Mouse (Mus musculus): ENCODE results near the gene Prdx3. TPM values are rescaled to one million over a fixed set of nuclear protein-coding genes. Genes with fewer than 3 reads are reported as not detected.
"Not testable (repeated sequence)": the region's sequence is repeated elsewhere in the genome, so short reads cannot be mapped to it uniquely, and the experiment has no call there.

The Prdx3 gene
- polyA plus RNA-seq, 1 experiment from 2014 or later = 104 TPM

DNA sequence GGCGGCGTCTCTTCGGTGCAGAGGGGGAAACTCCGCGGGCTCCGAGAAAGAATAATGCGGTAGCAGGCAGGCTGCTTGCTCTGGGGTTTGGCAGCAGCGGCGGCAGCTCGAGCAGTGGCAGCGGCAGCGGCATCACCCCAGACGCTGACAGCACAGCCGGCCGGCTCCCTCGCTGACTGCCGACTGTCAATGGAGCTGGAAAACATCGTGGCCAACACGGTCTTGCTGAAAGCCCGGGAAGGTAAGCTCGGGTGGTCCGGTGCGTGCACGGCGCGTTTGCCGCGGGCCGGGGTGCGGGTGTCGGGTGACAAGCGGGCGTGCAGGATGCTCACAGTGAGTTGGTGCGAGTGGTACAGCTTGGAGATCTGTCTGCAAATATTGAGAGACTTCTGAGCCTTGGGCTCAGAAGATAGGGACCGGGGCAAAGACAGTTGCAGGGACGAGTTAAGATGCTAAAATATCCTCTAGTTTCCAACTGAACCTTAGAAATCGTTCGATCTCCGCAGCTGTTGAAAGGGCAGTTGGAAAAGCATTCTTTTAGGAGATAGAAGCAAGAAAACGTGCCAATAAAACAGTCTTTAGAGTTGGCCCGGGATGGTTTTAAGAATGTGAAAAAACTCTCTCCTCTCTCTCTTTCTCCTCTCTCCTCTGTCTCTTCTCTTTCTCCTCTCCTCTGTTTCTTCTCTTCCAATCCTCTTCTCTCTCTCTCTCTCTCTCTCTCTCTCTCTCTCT lies 16.2 kb upstream of the Prdx3 start:
- WGBS = under 1% methylated on average over 41 of the region's 41 CpGs
- Histone ChIP-seq H3K9me3 (no peaks in the 10 kb centered on the region), H3K4me3 (peak overlapping the region; percentile 73), H3K9ac (peak overlapping the region; percentile 84), H3K36me3 (no peaks in the 10 kb centered on the region), H3K4me1 (peaks cover 20% of the 10 kb centered on the region), H3K27me3 (no peaks in the 10 kb centered on the region), H3K27ac (peak overlapping the region; percentile 96), H3K4me2 (peak overlapping the region; percentile 70)
- peak; percentile 17 for ATAC-seq (ENCODE audit: insufficient number of reproducible peaks, insufficient read depth, low FRiP score, low TSS enrichment, low read depth)

DNA sequence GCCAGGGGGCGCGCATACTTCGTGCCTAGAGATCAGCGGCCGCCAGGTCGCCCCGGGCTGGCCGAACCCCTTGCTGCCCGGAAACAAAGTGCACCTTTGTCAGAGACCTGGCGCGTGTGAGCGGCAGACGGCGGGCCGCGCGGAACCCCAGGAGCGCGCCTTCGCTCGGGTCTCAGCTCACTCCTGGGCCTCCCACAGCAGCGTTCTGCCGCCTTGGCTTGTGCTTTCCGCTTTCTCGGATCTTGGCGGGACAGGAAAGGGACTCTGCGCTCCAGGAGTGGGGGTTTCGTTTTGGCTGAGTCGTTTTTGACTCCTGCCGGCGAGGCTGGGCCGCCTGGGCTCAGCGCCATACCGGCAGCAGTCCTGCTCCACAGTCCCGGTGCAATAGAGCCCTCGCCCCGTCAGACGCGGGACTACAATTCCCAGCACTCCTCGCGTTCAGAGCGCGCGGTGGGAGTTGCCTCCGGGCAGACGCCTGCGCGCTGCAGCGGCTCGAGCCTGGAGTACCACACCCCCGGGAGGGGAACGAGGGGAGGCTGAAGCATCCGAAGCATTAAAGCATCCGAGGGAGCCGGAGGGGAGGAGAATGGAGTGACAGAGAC lies 15.5 kb upstream of the Prdx3 start, which contains the start of gene Grk5:
Grk5 (plus strand) TSS at position 36 of the 602 bp plus-strand sequence.
- Histone ChIP-seq H3K4me1 (peaks cover 20% of the 10 kb centered on the region), H3K36me3 (no peaks in the 10 kb centered on the region), H3K4me3 (peak within 1 kb of the TSS; percentile 73), H3K27ac (peak within 1 kb of the TSS; percentile 96), H3K27me3 (no peaks in the 10 kb centered on the region), H3K9ac (peak within 1 kb of the TSS; percentile 84), H3K9me3 (no peaks in the 10 kb centered on the region), H3K4me2 (peak within 1 kb of the TSS; percentile 70)
- ATAC-seq (ENCODE audit: insufficient number of reproducible peaks, insufficient read depth, low FRiP score, low TSS enrichment, low read depth) = peak; percentile 97
- under 1% methylated on average over 53 of the region's 55 CpGs for WGBS

DNA sequence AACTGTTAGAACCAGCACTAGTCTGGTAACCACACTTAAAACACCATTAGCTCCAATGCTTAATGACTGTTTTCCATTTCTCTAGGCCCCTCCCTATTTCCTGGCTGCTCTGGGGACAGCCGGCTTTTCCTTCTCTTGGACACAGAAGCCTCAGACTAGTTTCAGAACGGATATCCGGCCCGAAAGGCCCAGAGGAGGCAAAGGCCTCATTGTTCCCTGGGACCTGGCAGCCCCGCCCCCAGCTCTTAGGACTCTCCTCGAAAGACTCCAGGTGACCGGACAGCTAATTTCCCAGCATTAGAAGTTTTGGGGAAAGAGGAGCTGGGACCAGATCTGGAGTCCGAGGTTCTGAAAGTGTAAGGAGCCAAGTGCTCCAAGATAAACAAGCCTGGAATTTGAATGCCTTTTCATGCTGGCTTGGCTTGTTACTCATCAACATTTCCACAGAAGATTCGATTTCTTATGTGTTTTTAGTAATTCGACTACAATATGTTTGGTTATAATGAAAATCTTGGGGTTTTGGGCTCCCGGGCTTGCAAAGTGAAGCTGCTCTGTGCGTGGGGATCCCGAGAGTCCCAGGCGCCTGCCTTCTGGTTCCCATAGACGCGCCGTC lies 14.9 kb upstream of the Prdx3 start:
- Histone ChIP-seq H3K36me3 (no peaks in the 10 kb centered on the region), H3K4me2 (peak overlapping the region; percentile 70), H3K27ac (peak overlapping the region; percentile 96), H3K4me1 (peaks cover 20% of the 10 kb centered on the region), H3K9me3 (no peaks in the 10 kb centered on the region), H3K27me3 (no peaks in the 10 kb centered on the region), H3K4me3 (peak overlapping the region; percentile 73), H3K9ac (peak overlapping the region; percentile 84)
- ATAC-seq (ENCODE audit: insufficient number of reproducible peaks, insufficient read depth, low FRiP score, low TSS enrichment, low read depth) = no peak
- 5% methylated on average over 17 of the region's 17 CpGs for WGBS

DNA sequence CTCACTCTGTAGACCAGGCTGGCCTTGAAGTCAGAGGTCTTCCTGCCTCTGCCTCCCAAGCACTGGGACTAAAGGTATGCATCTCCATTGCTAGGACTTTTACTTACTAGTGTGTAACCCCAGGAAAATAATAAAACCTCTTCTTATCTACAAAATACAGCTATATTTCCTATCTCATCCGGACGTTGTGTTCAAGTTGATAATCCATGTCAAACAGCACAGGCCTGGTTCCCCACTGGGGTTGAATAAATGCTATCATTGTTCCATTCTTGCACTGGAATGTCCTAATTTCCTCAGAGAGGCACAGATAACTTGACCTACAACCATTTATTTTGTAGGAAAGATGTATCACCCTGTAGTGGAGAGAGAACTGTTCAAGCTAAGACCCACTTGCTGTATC lies 13.3 kb upstream of the Prdx3 start:
- ATAC-seq (ENCODE audit: insufficient number of reproducible peaks, insufficient read depth, low FRiP score, low TSS enrichment, low read depth) = no peak
- Histone ChIP-seq H3K9ac (no peak overlapping the region), H3K27me3 (no peaks in the 10 kb centered on the region), H3K36me3 (no peaks in the 10 kb centered on the region), H3K4me1 (peaks cover 19% of the 10 kb centered on the region), H3K9me3 (no peaks in the 10 kb centered on the region), H3K4me3 (no peak overlapping the region), H3K27ac (no peak overlapping the region), H3K4me2 (no peak overlapping the region)
- 80% methylated on average over 2 of the region's 2 CpGs for WGBS

DNA sequence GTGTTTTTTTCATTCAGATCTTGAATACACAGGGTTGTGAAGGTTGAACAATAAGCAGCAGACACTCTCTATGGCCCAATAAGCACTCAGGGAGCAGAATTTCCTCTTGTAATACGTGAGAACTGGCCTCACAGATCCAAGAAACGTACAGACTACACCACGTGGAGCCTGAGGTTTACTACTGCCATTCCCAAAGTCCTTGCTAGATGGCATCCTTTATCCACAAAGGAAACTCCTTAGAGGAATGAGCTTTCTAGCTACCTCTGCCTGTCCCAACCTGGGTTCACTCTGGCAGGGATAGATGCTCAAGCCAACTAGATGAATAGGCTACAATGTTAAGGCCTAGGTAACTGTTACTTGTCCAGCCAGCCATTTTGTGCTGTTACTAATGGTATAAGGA lies 8.8 kb upstream of the Prdx3 start:
- H3K4me3 ChIP-seq = no peak overlapping the region
- H3K4me2 ChIP-seq = no peak overlapping the region
- H3K9ac ChIP-seq = no peak overlapping the region
- H3K36me3 ChIP-seq = no peaks in the 10 kb centered on the region
- H3K27me3 ChIP-seq = no peaks in the 10 kb centered on the region
- WGBS = 3% methylated on average over 3 of the region's 3 CpGs
- no peaks in the 10 kb centered on the region for H3K9me3 ChIP-seq
- no peaks in the 10 kb centered on the region for H3K4me1 ChIP-seq
- no peak for ATAC-seq (ENCODE audit: insufficient number of reproducible peaks, insufficient read depth, low FRiP score, low TSS enrichment, low read depth)
- no peak overlapping the region for H3K27ac ChIP-seq

DNA sequence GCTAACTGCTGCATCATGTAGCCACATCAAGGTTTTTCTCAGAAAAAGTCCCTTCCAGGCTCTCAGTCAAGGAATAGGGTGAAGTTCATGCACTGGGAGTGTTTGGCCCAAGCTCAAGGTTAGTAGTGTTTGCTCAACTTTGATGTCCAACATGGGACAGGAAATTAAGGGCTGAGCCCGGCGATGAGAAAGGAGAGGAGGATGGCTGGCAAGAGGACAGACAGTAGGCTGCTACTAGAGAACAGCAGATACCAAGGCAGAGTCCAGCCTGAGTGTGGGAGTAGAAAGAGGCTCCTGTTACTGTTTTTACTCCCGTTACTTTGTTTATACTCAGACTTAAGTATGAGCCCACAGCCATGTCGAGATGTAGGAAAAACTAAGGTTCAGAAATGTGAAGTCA lies 855 bp downstream of the Prdx3 start:
- Histone ChIP-seq H3K27ac (0 out of 2 replicates have a peak overlapping the region, but pooled peaks have one; percentile 16), H3K4me2 (peak overlapping the region; percentile 67), H3K27me3 (no peaks in the 10 kb centered on the region), H3K36me3 (peaks cover 25% of the 10 kb centered on the region), H3K9me3 (no peaks in the 10 kb centered on the region), H3K9ac (peak overlapping the region; percentile 80), H3K4me3 (peak overlapping the region; percentile 67), H3K4me1 (peaks cover 13% of the 10 kb centered on the region)
- WGBS = 15% methylated on average over 4 of the region's 4 CpGs
- ATAC-seq (ENCODE audit: insufficient number of reproducible peaks, insufficient read depth, low FRiP score, low TSS enrichment, low read depth) = no peak

DNA sequence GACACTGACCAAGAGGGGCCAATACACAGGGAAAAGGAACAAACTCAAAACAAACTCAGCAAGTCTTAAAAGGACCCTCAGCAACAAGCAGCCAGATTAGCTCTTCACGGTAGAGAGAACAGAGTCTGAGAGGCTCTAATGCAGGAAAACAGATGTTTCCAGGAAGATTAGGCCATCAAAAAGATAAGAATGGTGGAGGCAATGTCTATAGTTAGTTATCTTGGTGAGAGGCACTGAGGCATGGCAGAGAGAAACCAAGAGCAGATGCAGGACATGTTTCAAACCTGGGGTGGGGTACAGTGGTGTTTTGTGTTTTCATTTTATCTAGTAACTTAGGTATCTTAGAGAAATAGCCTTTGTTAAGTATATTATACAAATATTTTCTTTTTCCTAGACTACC lies 2.1 kb downstream of the Prdx3 start:
- H3K27ac ChIP-seq = no peak overlapping the region
- H3K4me1 ChIP-seq = peaks cover 13% of the 10 kb centered on the region
- ATAC-seq (ENCODE audit: insufficient number of reproducible peaks, insufficient read depth, low FRiP score, low TSS enrichment, low read depth) = no peak
- H3K9ac ChIP-seq = no peak overlapping the region
- WGBS = 49% methylated on average over 1 of the region's 1 CpGs
- H3K4me2 ChIP-seq = no peak overlapping the region
- peaks cover 35% of the 10 kb centered on the region for H3K36me3 ChIP-seq
- no peak overlapping the region for H3K4me3 ChIP-seq
- no peaks in the 10 kb centered on the region for H3K9me3 ChIP-seq
- H3K27me3 ChIP-seq = no peaks in the 10 kb centered on the region

DNA sequence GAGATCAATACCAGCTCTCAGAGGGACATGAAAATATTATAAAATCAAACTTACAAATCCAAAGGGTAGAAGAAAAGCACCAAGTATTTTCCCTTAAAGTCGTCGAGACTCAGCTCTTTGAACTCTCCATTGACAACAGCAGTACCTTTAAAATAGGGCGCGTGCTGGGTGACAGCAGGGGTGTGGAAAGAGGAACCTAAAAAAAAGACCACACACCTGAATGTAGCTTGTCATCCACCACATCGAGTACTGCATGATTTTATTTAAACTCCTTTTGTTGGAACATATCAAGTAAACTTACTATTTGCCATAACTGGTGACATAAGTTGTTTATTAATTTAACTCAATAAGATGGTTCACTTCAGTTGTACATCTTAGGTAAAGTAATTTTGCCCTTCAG lies 3.0 kb downstream of the Prdx3 start:
- peaks cover 13% of the 10 kb centered on the region for H3K4me1 ChIP-seq
- H3K9me3 ChIP-seq = no peaks in the 10 kb centered on the region
- no peak overlapping the region for H3K4me3 ChIP-seq
- H3K27ac ChIP-seq = no peak overlapping the region
- no peaks in the 10 kb centered on the region for H3K27me3 ChIP-seq
- no peak for ATAC-seq (ENCODE audit: insufficient number of reproducible peaks, insufficient read depth, low FRiP score, low TSS enrichment, low read depth)
- no peak overlapping the region for H3K9ac ChIP-seq
- H3K36me3 ChIP-seq = peaks cover 41% of the 10 kb centered on the region
- no peak overlapping the region for H3K4me2 ChIP-seq
- 94% methylated on average over 5 of the region's 5 CpGs for WGBS

DNA sequence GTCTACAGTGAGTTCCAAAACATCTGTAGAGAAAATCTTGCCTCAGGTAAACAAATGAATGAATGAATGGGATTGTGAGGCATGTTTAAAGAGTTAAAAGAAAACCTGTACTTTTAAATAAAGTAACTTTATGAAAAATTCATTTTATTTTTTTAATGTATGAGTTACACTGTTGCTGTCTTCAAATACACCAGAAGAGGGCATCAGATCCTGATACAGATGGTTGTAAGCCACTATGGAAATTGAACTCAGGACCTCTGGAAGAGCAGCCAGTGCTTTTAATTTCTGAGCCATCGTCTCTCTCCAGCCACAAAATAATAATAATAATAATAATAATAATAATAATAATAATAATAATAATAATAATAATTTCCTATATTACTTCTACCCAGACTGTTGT lies 3.9 kb downstream of the Prdx3 start:
- ATAC-seq (ENCODE audit: insufficient number of reproducible peaks, insufficient read depth, low FRiP score, low TSS enrichment, low read depth) = no peak
- no peak overlapping the region for H3K27ac ChIP-seq
- H3K27me3 ChIP-seq = no peaks in the 10 kb centered on the region
- peaks cover 45% of the 10 kb centered on the region for H3K36me3 ChIP-seq
- H3K9me3 ChIP-seq = no peaks in the 10 kb centered on the region
- no peak overlapping the region for H3K9ac ChIP-seq
- H3K4me2 ChIP-seq = no peak overlapping the region
- WGBS = 90% methylated on average over 1 of the region's 1 CpGs
- peaks cover 13% of the 10 kb centered on the region for H3K4me1 ChIP-seq
- no peak overlapping the region for H3K4me3 ChIP-seq

DNA sequence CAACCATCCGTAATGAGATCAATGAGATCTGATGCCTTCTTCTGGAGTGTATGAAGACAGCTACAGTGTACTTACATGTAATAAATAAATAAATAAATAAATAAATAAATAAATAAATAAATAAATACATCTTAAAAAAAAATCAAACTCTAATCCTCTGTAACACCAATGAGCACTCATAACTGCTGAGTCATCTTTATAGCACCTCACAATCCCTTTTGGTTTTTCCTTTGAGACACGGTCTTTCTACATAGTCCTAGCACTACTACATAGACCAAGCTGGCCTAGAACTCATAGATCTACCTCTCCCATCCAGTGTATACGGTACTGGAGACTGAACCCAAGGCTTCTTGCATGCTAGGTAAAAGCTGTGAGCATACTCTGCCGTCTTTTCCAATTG lies 8.2 kb downstream of the Prdx3 start:
- H3K9ac ChIP-seq; ATAC-seq (ENCODE audit: insufficient number of reproducible peaks, insufficient read depth, low FRiP score, low TSS enrichment, low read depth); H3K9me3 ChIP-seq; H3K4me3 ChIP-seq; H3K4me2 ChIP-seq; H3K4me1 ChIP-seq; H3K27ac ChIP-seq; H3K27me3 ChIP-seq: not testable (repeated sequence)
- peaks cover 50% of the 10 kb centered on the region for H3K36me3 ChIP-seq
- 98% methylated on average over 4 of the region's 4 CpGs for WGBS

DNA sequence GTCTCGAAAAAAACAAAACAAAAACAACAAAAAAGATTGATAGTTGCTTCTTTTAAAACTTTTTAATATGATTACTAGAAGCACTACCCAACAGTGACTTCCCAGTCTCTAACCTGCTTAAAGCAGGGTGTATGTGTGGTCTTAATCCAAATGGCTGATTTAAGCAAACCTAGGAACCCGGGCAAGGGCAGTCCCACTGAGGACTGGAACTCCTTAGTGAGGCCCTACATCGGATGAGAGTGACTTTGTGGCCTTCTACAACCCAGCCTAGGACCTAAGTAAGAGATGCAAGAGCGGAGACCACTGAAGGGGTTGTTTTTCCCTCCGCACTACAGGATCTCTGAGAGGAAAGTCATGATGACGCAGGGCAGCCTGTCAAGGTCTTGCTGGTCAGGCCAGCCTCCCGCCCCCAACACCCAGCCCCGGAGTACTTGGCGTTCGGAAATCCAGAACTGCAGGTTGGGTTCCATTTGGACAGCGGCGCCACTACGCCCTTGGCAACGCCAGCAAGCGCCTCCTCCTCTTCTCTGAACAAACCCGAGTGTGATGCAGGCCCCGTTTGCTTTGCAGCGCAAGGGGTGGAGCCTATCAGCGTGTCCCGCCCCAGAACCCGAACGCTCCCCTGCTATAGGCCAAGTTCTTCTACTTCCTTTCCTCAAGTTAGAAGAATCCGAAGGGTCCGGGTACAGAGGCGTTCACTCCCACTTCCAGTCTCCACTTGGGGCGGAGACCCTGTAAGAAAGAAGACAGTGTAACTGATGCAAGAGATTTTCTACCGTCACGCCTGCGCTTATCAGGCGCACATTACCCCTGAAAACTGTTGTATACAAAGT lies 13.3 kb downstream of the Prdx3 start, which contains the start of gene Sfxn4:
Sfxn4 (minus strand) TSS at position 612 of the 833 bp plus-strand sequence.
- 4% methylated on average over 30 of the region's 30 CpGs for WGBS
- H3K4me3 ChIP-seq = peak within 1 kb of the TSS; percentile 62
- peak within 1 kb of the TSS; percentile 71 for H3K4me2 ChIP-seq
- H3K27me3 ChIP-seq = no peaks in the 10 kb centered on the region
- peak; percentile 97 for ATAC-seq (ENCODE audit: insufficient number of reproducible peaks, insufficient read depth, low FRiP score, low TSS enrichment, low read depth)
- peak within 1 kb of the TSS; percentile 79 for H3K9ac ChIP-seq
- H3K9me3 ChIP-seq = no peaks in the 10 kb centered on the region
- H3K4me1 ChIP-seq = peaks cover 8% of the 10 kb centered on the region; the same call in 1 of the 2 replicates
- H3K27ac ChIP-seq = peak within 1 kb of the TSS; percentile 79
- peaks cover 29% of the 10 kb centered on the region for H3K36me3 ChIP-seq
